9 mouse cellular contexts compared by ENCODE assay signal in genomic region chr12:92013244-92013643, GRCm38 (mm10).
A peak's percentile ranks its signal among the peaks of the same experiment; 100 is the strongest.
DNase-seq lines count a peak whose midpoint lies in the region; ATAC-seq and TF ChIP-seq lines count a peak whose summit lies in the region.
"Had no signal": no experiment of that assay in that cellular context is flagged by ENCODE, and none has a peak within 500 bp of the region (broad histone marks: within the 10 kb centered on the region; RNA-seq: fewer than 3 reads in every experiment).

No protein-coding gene starts in this region.

- peaks cover 13% of the 10 kb centered on the region for H3K27me3 ChIP-seq in G1E (ENCODE audit: insufficient read depth, low read length)
- no peaks in the 10 kb centered on the region for H3K27me3 ChIP-seq in limb, embryonic 11.5 days (ENCODE audit: control insufficient read depth, insufficient read depth, low read length)

- peak; percentile 77; the same call in 1 of the 2 replicates for ATAC-seq in G1E (ENCODE audit: extremely low read depth, insufficient number of reproducible peaks, low FRiP score, poor library complexity, severe bottlenecking)
- ATAC-seq in limb, embryonic 11.5 days (ENCODE audit: insufficient number of reproducible peaks, low FRiP score, low TSS enrichment, low read depth), result no peak

- no peaks in the 10 kb centered on the region for H3K9me3 ChIP-seq in G1E (replicated peaks)
- no peaks in the 10 kb centered on the region for H3K9me3 ChIP-seq in limb, embryonic 11.5 days (ENCODE audit: control insufficient read depth, low read length)
- H3K9me3 ChIP-seq: limb, embryonic 13.5 days had no signal

- no peaks in the 10 kb centered on the region for H3K4me1 ChIP-seq in G1E (ENCODE audit: insufficient read depth, low read depth, low read length)
- no peaks in the 10 kb centered on the region for H3K4me1 ChIP-seq in limb, embryonic 11.5 days (ENCODE audit: control insufficient read depth, insufficient read depth, low read length)

- DNase-seq in heart, postnatal 4 days, result peak; percentile 51
- no peak for DNase-seq in heart, adult 11 months
- peak; percentile 22 for DNase-seq in G1E (ENCODE audit: low spot score)
- peak; percentile 60 for DNase-seq in cerebellum, postnatal 14 days
- peak; percentile 63 to 74 for DNase-seq in frontal cortex, postnatal 36 days (ENCODE audit: low spot score in 2 of 2)
- peak; percentile 71 for DNase-seq in limb, embryonic 11.5 days (ENCODE audit: low spot score)
- peak; percentile 57 for DNase-seq in right cerebral cortex, postnatal 14 days
- DNase-seq in gastrocnemius, postnatal 25 days, result no peak

- H3K9ac ChIP-seq in limb, embryonic 11.5 days (ENCODE audit: low read length), result no peak overlapping the region
- H3K9ac ChIP-seq: limb, embryonic 13.5 days had no signal

- whole genome bisulfite sequencing in limb, embryonic 11.5 days, result 12% methylated on average over 8 of the region's 8 CpGs

- H3K27ac ChIP-seq in limb, embryonic 11.5 days (replicated peaks; ENCODE audit: low read depth, low read length), result no peak overlapping the region
- H3K27ac ChIP-seq: limb, embryonic 13.5 days had no signal

- H3K4me3 ChIP-seq in G1E (ENCODE audit: low read depth, low read length), result no peak overlapping the region
- no peak overlapping the region for H3K4me3 ChIP-seq in limb, embryonic 11.5 days (ENCODE audit: low read depth, low read length)
- H3K4me3 ChIP-seq: limb, embryonic 13.5 days had no signal

- no peak overlapping the region for H3K4me2 ChIP-seq in limb, embryonic 11.5 days (ENCODE audit: low read depth, severe bottlenecking)
- H3K4me2 ChIP-seq: limb, embryonic 13.5 days had no signal

- TF ChIP-seq CTCF in G1E (IDR thresholded peaks at IDR 0.05; ENCODE audit: low read depth, low read length), result peak; percentile 79

- no peaks in the 10 kb centered on the region for H3K36me3 ChIP-seq in G1E (replicated peaks)
- no peaks in the 10 kb centered on the region for H3K36me3 ChIP-seq in limb, embryonic 11.5 days (ENCODE audit: control insufficient read depth, insufficient read depth, low read length)
- H3K36me3 ChIP-seq: limb, embryonic 13.5 days had no signal

Comparison
In these comparisons a context has a peak if more than half of its experiments do, and no peak if none do; other contexts are left out.
1. DNase-seq: peak in heart, postnatal 4 days (single experiment), G1E (single experiment), cerebellum, postnatal 14 days (2 of 2), frontal cortex, postnatal 36 days (2 of 2), limb, embryonic 11.5 days (single experiment) and right cerebral cortex, postnatal 14 days (single experiment); none in heart, adult 11 months (single experiment) and gastrocnemius, postnatal 25 days (single experiment).